Mouse (Mus musculus): Measurements from ENCODE around the gene Agpat4. TPM values are rescaled to one million over a fixed set of nuclear protein-coding genes. Genes with fewer than 3 reads are reported as not detected.

The Agpat4 gene
- total and polyA plus RNA-seq, 2 experiments from 2014 or later = 53.6 to 56.6 TPM

- Histone ChIP-seq H3K9me3 (ENCODE audit: low read length) (no peaks in the 10 kb centered on the region), H3K4me2 (ENCODE audit: low read depth, low read length) (no peak overlapping the region), H3K9ac (replicated peaks; ENCODE audit: low read length) (no peak overlapping the region), H3K4me3 (ENCODE audit: low read length) (no peak overlapping the region), H3K36me3 (ENCODE audit: insufficient read depth, low read length) (no peaks in the 10 kb centered on the region), H3K27ac (no peak overlapping the region), H3K4me1 (ENCODE audit: insufficient read depth, low read length) (peaks cover 22% of the 10 kb centered on the region), H3K27me3 (ENCODE audit: insufficient read depth, low read length) (no peaks in the 10 kb centered on the region)
- no peak for DNase-seq (ENCODE audit: low spot score)
- no peak for TF ChIP-seq CTCF (IDR thresholded peaks at IDR 0.05; ENCODE audit: low read depth)
- WGBS = 56% methylated on average over 7 of the region's 7 CpGs
- no peak for ATAC-seq
Measured at GRCm38 (mm10) chr17:12170791-12171497, 52.4 kb downstream of the Agpat4 start.

GRCm38 (mm10) chr17:12171666-12172065 is 53.2 kb downstream of the Agpat4 start:
- TF ChIP-seq CTCF (IDR thresholded peaks at IDR 0.05; ENCODE audit: low read depth) = no peak
- Histone ChIP-seq H3K4me1 (ENCODE audit: insufficient read depth, low read length) (peaks cover 22% of the 10 kb centered on the region), H3K27ac (no peak overlapping the region), H3K27me3 (ENCODE audit: insufficient read depth, low read length) (no peaks in the 10 kb centered on the region), H3K9me3 (ENCODE audit: low read length) (no peaks in the 10 kb centered on the region), H3K9ac (replicated peaks; ENCODE audit: low read length) (no peak overlapping the region), H3K36me3 (ENCODE audit: insufficient read depth, low read length) (no peaks in the 10 kb centered on the region), H3K4me3 (ENCODE audit: low read length) (no peak overlapping the region), H3K4me2 (ENCODE audit: low read depth, low read length) (no peak overlapping the region)
- no peak for DNase-seq (ENCODE audit: low spot score)
- 79% methylated on average over 2 of the region's 2 CpGs for WGBS
- no peak for ATAC-seq

- DNase-seq (ENCODE audit: low spot score) = no peak
- H3K9ac ChIP-seq (replicated peaks; ENCODE audit: low read length) = no peak overlapping the region
- no peaks in the 10 kb centered on the region for H3K36me3 ChIP-seq (ENCODE audit: insufficient read depth, low read length)
- H3K4me3 ChIP-seq (ENCODE audit: low read length) = no peak overlapping the region
- H3K4me1 ChIP-seq (ENCODE audit: insufficient read depth, low read length) = peaks cover 11% of the 10 kb centered on the region
- 93% methylated on average over 5 of the region's 5 CpGs for WGBS
- H3K4me2 ChIP-seq (ENCODE audit: low read depth, low read length) = no peak overlapping the region
- ATAC-seq = no peak
- H3K27ac ChIP-seq = no peak overlapping the region
- H3K27me3 ChIP-seq (ENCODE audit: insufficient read depth, low read length) = no peaks in the 10 kb centered on the region
- no peaks in the 10 kb centered on the region for H3K9me3 ChIP-seq (ENCODE audit: low read length)
- no peak for TF ChIP-seq CTCF (IDR thresholded peaks at IDR 0.05; ENCODE audit: low read depth)
Measured at GRCm38 (mm10) chr17:12174221-12174620, 55.7 kb downstream of the Agpat4 start.

- Histone ChIP-seq H3K9me3 (ENCODE audit: low read length) (no peaks in the 10 kb centered on the region), H3K4me3 (ENCODE audit: low read length) (no peak overlapping the region), H3K9ac (replicated peaks; ENCODE audit: low read length) (no peak overlapping the region), H3K4me2 (ENCODE audit: low read depth, low read length) (no peak overlapping the region), H3K27ac (no peak overlapping the region), H3K36me3 (ENCODE audit: insufficient read depth, low read length) (no peaks in the 10 kb centered on the region), H3K4me1 (ENCODE audit: insufficient read depth, low read length) (peaks cover 7% of the 10 kb centered on the region; the same call in 1 of the 2 replicates), H3K27me3 (ENCODE audit: insufficient read depth, low read length) (no peaks in the 10 kb centered on the region)
- DNase-seq (ENCODE audit: low spot score) (no peak), ATAC-seq (no peak)
- WGBS = 66% methylated on average over 7 of the region's 7 CpGs
- no peak for TF ChIP-seq CTCF (IDR thresholded peaks at IDR 0.05; ENCODE audit: low read depth)
Measured at GRCm38 (mm10) chr17:12174896-12175295, 56.4 kb downstream of the Agpat4 start.

GRCm38 (mm10) chr17:12175626-12176025 is 57.1 kb downstream of the Agpat4 start:
- TF ChIP-seq CTCF (IDR thresholded peaks at IDR 0.05; ENCODE audit: low read depth) = no peak
- no peak overlapping the region for H3K9ac ChIP-seq (replicated peaks; ENCODE audit: low read length)
- 82% methylated on average over 4 of the region's 4 CpGs for WGBS
- no peaks in the 10 kb centered on the region for H3K27me3 ChIP-seq (ENCODE audit: insufficient read depth, low read length)
- H3K4me1 ChIP-seq (ENCODE audit: insufficient read depth, low read length) = 0 out of 2 replicates have a peak, but pooled peaks cover 3% of the 10 kb centered on the region
- no peak overlapping the region for H3K4me3 ChIP-seq (ENCODE audit: low read length)
- ATAC-seq = no peak
- no peak for DNase-seq (ENCODE audit: low spot score)
- H3K9me3 ChIP-seq (ENCODE audit: low read length) = no peaks in the 10 kb centered on the region
- no peak overlapping the region for H3K27ac ChIP-seq
- no peaks in the 10 kb centered on the region for H3K36me3 ChIP-seq (ENCODE audit: insufficient read depth, low read length)
- no peak overlapping the region for H3K4me2 ChIP-seq (ENCODE audit: low read depth, low read length)

- 83% methylated on average over 7 of the region's 7 CpGs for WGBS
- no peak overlapping the region for H3K27ac ChIP-seq
- ATAC-seq (no peak), DNase-seq (ENCODE audit: low spot score) (no peak)
- no peak overlapping the region for H3K9ac ChIP-seq (replicated peaks; ENCODE audit: low read length)
- no peak for TF ChIP-seq CTCF (IDR thresholded peaks at IDR 0.05; ENCODE audit: low read depth)
- no peaks in the 10 kb centered on the region for H3K9me3 ChIP-seq (ENCODE audit: low read length)
- no peak overlapping the region for H3K4me2 ChIP-seq (ENCODE audit: low read depth, low read length)
- no peaks in the 10 kb centered on the region for H3K4me1 ChIP-seq (ENCODE audit: insufficient read depth, low read length)
- no peaks in the 10 kb centered on the region for H3K27me3 ChIP-seq (ENCODE audit: insufficient read depth, low read length)
- H3K36me3 ChIP-seq (ENCODE audit: insufficient read depth, low read length) = no peaks in the 10 kb centered on the region
- no peak overlapping the region for H3K4me3 ChIP-seq (ENCODE audit: low read length)
Measured at GRCm38 (mm10) chr17:12179339-12179738, 60.8 kb downstream of the Agpat4 start.

- Histone ChIP-seq H3K27me3 (ENCODE audit: insufficient read depth, low read length) (no peaks in the 10 kb centered on the region), H3K9me3 (ENCODE audit: low read length) (no peaks in the 10 kb centered on the region), H3K4me3 (ENCODE audit: low read length) (no peak overlapping the region), H3K9ac (replicated peaks; ENCODE audit: low read length) (no peak overlapping the region), H3K4me1 (ENCODE audit: insufficient read depth, low read length) (no peaks in the 10 kb centered on the region), H3K36me3 (ENCODE audit: insufficient read depth, low read length) (no peaks in the 10 kb centered on the region), H3K27ac (no peak overlapping the region), H3K4me2 (ENCODE audit: low read depth, low read length) (no peak overlapping the region)
- no peak for ATAC-seq
- no peak for TF ChIP-seq CTCF (IDR thresholded peaks at IDR 0.05; ENCODE audit: low read depth)
- WGBS = 83% methylated on average over 2 of the region's 2 CpGs
- no peak for DNase-seq (ENCODE audit: low spot score)
Measured at GRCm38 (mm10) chr17:12179766-12180165, 61.3 kb downstream of the Agpat4 start.

All from hindbrain, postnatal 0 days (tissue).